Mouse (Mus musculus) left cerebral cortex, adult 9 months (tissue): ENCODE results near the gene Fgf5.

Source experiments
- DNase-seq, 2 experiments: peaks; one replicate each; pipeline ENCODE4 v3.0.0; 2022; ENCODE audit warnings: low spot score in 2 of 2

The Fgf5 gene

GRCm38 (mm10) chr5:98253838-98254821 is at the start of gene Fgf5:
TSS of gene Fgf5 (plus strand) at chr5:98254184.
- DNase-seq = peak in 1 of 2 experiments; percentile 42

GRCm38 (mm10) chr5:98212501-98212900 is 41.5 kb upstream of the Fgf5 start:
- no peak for DNase-seq

GRCm38 (mm10) chr5:98221956-98222355 is 32.0 kb upstream of the Fgf5 start:
- DNase-seq = no peak

GRCm38 (mm10) chr5:98226710-98227109 is 27.3 kb upstream of the Fgf5 start:
- DNase-seq = no peak

GRCm38 (mm10) chr5:98229456-98229855 is 24.5 kb upstream of the Fgf5 start:
- DNase-seq = no peak

GRCm38 (mm10) chr5:98238466-98238865 is 15.5 kb upstream of the Fgf5 start:
- no peak for DNase-seq

- DNase-seq = no peak
Measured at GRCm38 (mm10) chr5:98241322-98241829, 12.6 kb upstream of the Fgf5 start.

GRCm38 (mm10) chr5:98245303-98245702 is 8.7 kb upstream of the Fgf5 start:
- peak in 1 of 2 experiments; percentile 21 for DNase-seq

GRCm38 (mm10) chr5:98245976-98246375 is 8.0 kb upstream of the Fgf5 start:
- DNase-seq = peak in 1 of 2 experiments; percentile 62

GRCm38 (mm10) chr5:98246826-98247225 is 7.2 kb upstream of the Fgf5 start:
- DNase-seq = no peak

GRCm38 (mm10) chr5:98247516-98247915 is 6.5 kb upstream of the Fgf5 start:
- DNase-seq = peak in 1 of 2 experiments; percentile 32

- DNase-seq = no peak
Measured at GRCm38 (mm10) chr5:98253147-98253546, 837 bp upstream of the Fgf5 start.

- no peak for DNase-seq
Measured at GRCm38 (mm10) chr5:98255176-98255575, 1.2 kb downstream of the Fgf5 start.

GRCm38 (mm10) chr5:98255760-98256490 is 1.9 kb downstream of the Fgf5 start:
- DNase-seq = peak in 1 of 2 experiments; percentile 6

- DNase-seq = no peak
Measured at GRCm38 (mm10) chr5:98275318-98275818, 21.4 kb downstream of the Fgf5 start.

GRCm38 (mm10) chr5:98281993-98282392 is 28.0 kb downstream of the Fgf5 start:
- DNase-seq = peak in 1 of 2 experiments; percentile 11

- DNase-seq = peak in 1 of 2 experiments; percentile 13
Measured at GRCm38 (mm10) chr5:98283696-98284478, 29.9 kb downstream of the Fgf5 start.

GRCm38 (mm10) chr5:98290642-98291041 is 36.7 kb downstream of the Fgf5 start:
- no peak for DNase-seq

GRCm38 (mm10) chr5:98292388-98293048 is 38.5 kb downstream of the Fgf5 start:
- no peak for DNase-seq

- DNase-seq = no peak
Measured at GRCm38 (mm10) chr5:98293049-98293715, 39.2 kb downstream of the Fgf5 start.
